Mouse (Mus musculus) lung, adult 2 months (tissue): Measurements from ENCODE around the gene Mipep.

Experiments
- CTCF ChIP-seq: fragments of 200-500 bp; IDR thresholded peaks from 2 replicates; pipeline ENCODE4 v1.5.1; 2011; ENCODE audit warnings: mild to moderate bottlenecking, low read length, control low read depth; ENCODE audit not compliant: insufficient read depth
- POLR2A ChIP-seq: fragments of 200-500 bp; IDR thresholded peaks from 2 replicates; pipeline ENCODE4 v1.6.1; 2011; ENCODE audit warnings: low read depth, mild to moderate bottlenecking, control low read depth, low read length, borderline replicate concordance; ENCODE audit errors: extremely low read depth

GRCm38 (mm10) chr14:60798721-60799120 lies 14.3 kb downstream of the Mipep start:
- no peak for TF ChIP-seq CTCF
- TF ChIP-seq POLR2A = no peak
